Mouse (Mus musculus): ENCODE measurements at regions not wholly inside any gene's neighbourhood (a gene's known extent, or its start where the extent isn't known, plus 50 kb on each side); places are given as distances from the start of the nearest gene placed in this dataset.
A peak's percentile ranks its signal among the peaks of the same experiment; 100 is the strongest.

GRCm38 (mm10) chr10:8667244-8667643 lies 148.6 kb upstream of the Ust start:
- no peak for ATAC-seq (ENCODE audit: borderline replicate concordance, extremely low read depth, low FRiP score, low TSS enrichment)
- H3K9me3 ChIP-seq = no peaks in the 10 kb centered on the region
- no peak overlapping the region for H3K27ac ChIP-seq
- H3K27me3 ChIP-seq = no peaks in the 10 kb centered on the region
- no peak overlapping the region for H3K9ac ChIP-seq
- no peaks in the 10 kb centered on the region for H3K36me3 ChIP-seq
- WGBS = 27% methylated on average over 2 of the region's 2 CpGs
- H3K4me1 ChIP-seq = no peaks in the 10 kb centered on the region
- no peak overlapping the region for H3K4me2 ChIP-seq
- no peak overlapping the region for H3K4me3 ChIP-seq

GRCm38 (mm10) chr10:8658934-8659294 lies 140.3 kb upstream of the Ust start:
- H3K4me3 ChIP-seq = no peak overlapping the region
- peaks cover 10% of the 10 kb centered on the region; the same call in 1 of the 2 replicates for H3K4me1 ChIP-seq
- H3K4me2 ChIP-seq = no peak overlapping the region
- H3K36me3 ChIP-seq = no peaks in the 10 kb centered on the region
- no peaks in the 10 kb centered on the region for H3K27me3 ChIP-seq
- no peak overlapping the region for H3K9ac ChIP-seq
- no peak overlapping the region for H3K27ac ChIP-seq
- no peak for ATAC-seq (ENCODE audit: borderline replicate concordance, extremely low read depth, low FRiP score, low TSS enrichment)
- H3K9me3 ChIP-seq = no peaks in the 10 kb centered on the region
- 43% methylated on average over 3 of the region's 3 CpGs for WGBS

- Histone ChIP-seq H3K4me3 (no peak overlapping the region), H3K9ac (no peak overlapping the region), H3K27ac (peak overlapping the region; percentile 61), H3K36me3 (no peaks in the 10 kb centered on the region), H3K27me3 (no peaks in the 10 kb centered on the region), H3K4me1 (peaks cover 10% of the 10 kb centered on the region; the same call in 1 of the 2 replicates), H3K9me3 (no peaks in the 10 kb centered on the region), H3K4me2 (no peak overlapping the region)
- WGBS = 55% methylated on average over 6 of the region's 6 CpGs
- peak; percentile 70; the same call in 1 of the 2 replicates for ATAC-seq (ENCODE audit: borderline replicate concordance, extremely low read depth, low FRiP score, low TSS enrichment)
Measured at GRCm38 (mm10) chr10:8658024-8658933, 139.7 kb upstream of the Ust start.

- Histone ChIP-seq H3K4me1 (peaks cover 10% of the 10 kb centered on the region; the same call in 1 of the 2 replicates), H3K4me2 (no peak overlapping the region), H3K27ac (peak overlapping the region; percentile 61), H3K27me3 (no peaks in the 10 kb centered on the region), H3K9me3 (no peaks in the 10 kb centered on the region), H3K4me3 (no peak overlapping the region), H3K9ac (no peak overlapping the region), H3K36me3 (no peaks in the 10 kb centered on the region)
- 57% methylated on average over 2 of the region's 2 CpGs for WGBS
- ATAC-seq (ENCODE audit: borderline replicate concordance, extremely low read depth, low FRiP score, low TSS enrichment) = no peak
Measured at GRCm38 (mm10) chr10:8657176-8658023, 138.8 kb upstream of the Ust start.

GRCm38 (mm10) chr10:8653651-8654050 lies 135.0 kb upstream of the Ust start:
- Histone ChIP-seq H3K36me3 (no peaks in the 10 kb centered on the region), H3K9ac (no peak overlapping the region), H3K4me1 (peaks cover 6% of the 10 kb centered on the region; the same call in 1 of the 2 replicates), H3K27ac (no peak overlapping the region), H3K4me2 (no peak overlapping the region), H3K4me3 (no peak overlapping the region), H3K27me3 (no peaks in the 10 kb centered on the region), H3K9me3 (no peaks in the 10 kb centered on the region)
- 72% methylated on average over 3 of the region's 3 CpGs for WGBS
- no peak for ATAC-seq (ENCODE audit: borderline replicate concordance, extremely low read depth, low FRiP score, low TSS enrichment)

GRCm38 (mm10) chr10:8642266-8642665 lies 123.6 kb upstream of the Ust start:
- WGBS = 46% methylated on average over 3 of the region's 3 CpGs
- Histone ChIP-seq H3K4me1 (0 out of 2 replicates have a peak, but pooled peaks cover 5% of the 10 kb centered on the region), H3K9ac (no peak overlapping the region)

GRCm38 (mm10) chr10:8624229-8624911 lies 105.7 kb upstream of the Ust start:
- 86% methylated on average over 14 of the region's 14 CpGs for WGBS
- Histone ChIP-seq H3K27ac (no peak overlapping the region), H3K9ac (no peak overlapping the region), H3K4me3 (no peak overlapping the region), H3K9me3 (no peaks in the 10 kb centered on the region), H3K4me2 (no peak overlapping the region), H3K4me1 (no peaks in the 10 kb centered on the region), H3K27me3 (no peaks in the 10 kb centered on the region), H3K36me3 (no peaks in the 10 kb centered on the region)
- ATAC-seq (ENCODE audit: borderline replicate concordance, extremely low read depth, low FRiP score, low TSS enrichment) = no peak

More at GRCm38 (mm10) chr10:8642266-8642665, 123.6 kb upstream of the Ust start:
- Histone ChIP-seq H3K27me3 (no peaks in the 10 kb centered on the region), H3K27ac (no peak overlapping the region), H3K36me3 (no peaks in the 10 kb centered on the region), H3K4me2 (no peak overlapping the region), H3K4me3 (no peak overlapping the region), H3K9me3 (no peaks in the 10 kb centered on the region)
- no peak for ATAC-seq (ENCODE audit: borderline replicate concordance, extremely low read depth, low FRiP score, low TSS enrichment)

GRCm38 (mm10) chr10:8618676-8619075 lies 100.1 kb upstream of the Ust start:
- WGBS = 76% methylated on average over 1 of the region's 1 CpGs
- ATAC-seq (ENCODE audit: borderline replicate concordance, extremely low read depth, low FRiP score, low TSS enrichment) = no peak
- Histone ChIP-seq H3K27me3 (no peaks in the 10 kb centered on the region), H3K4me3 (no peak overlapping the region), H3K27ac (no peak overlapping the region), H3K9me3 (no peaks in the 10 kb centered on the region), H3K4me1 (no peaks in the 10 kb centered on the region), H3K9ac (no peak overlapping the region), H3K36me3 (no peaks in the 10 kb centered on the region), H3K4me2 (no peak overlapping the region)

GRCm38 (mm10) chr10:8615452-8616025 lies 96.9 kb upstream of the Ust start:
- WGBS = 82% methylated on average over 4 of the region's 4 CpGs
- H3K4me1 ChIP-seq = no peaks in the 10 kb centered on the region
- no peaks in the 10 kb centered on the region for H3K9me3 ChIP-seq
- no peaks in the 10 kb centered on the region for H3K36me3 ChIP-seq
- H3K27ac ChIP-seq = no peak overlapping the region
- no peak overlapping the region for H3K4me2 ChIP-seq
- no peak overlapping the region for H3K9ac ChIP-seq
- no peak for ATAC-seq (ENCODE audit: borderline replicate concordance, extremely low read depth, low FRiP score, low TSS enrichment)
- H3K27me3 ChIP-seq = no peaks in the 10 kb centered on the region
- H3K4me3 ChIP-seq = no peak overlapping the region

GRCm38 (mm10) chr10:8589871-8590533 lies 71.4 kb upstream of the Ust start:
- no peaks in the 10 kb centered on the region for H3K4me1 ChIP-seq
- H3K9me3 ChIP-seq = no peaks in the 10 kb centered on the region
- no peak overlapping the region for H3K9ac ChIP-seq
- no peaks in the 10 kb centered on the region for H3K36me3 ChIP-seq
- no peak overlapping the region for H3K4me3 ChIP-seq
- 80% methylated on average over 5 of the region's 5 CpGs for WGBS
- H3K4me2 ChIP-seq = no peak overlapping the region
- no peaks in the 10 kb centered on the region for H3K27me3 ChIP-seq
- H3K27ac ChIP-seq = no peak overlapping the region
- ATAC-seq (ENCODE audit: borderline replicate concordance, extremely low read depth, low FRiP score, low TSS enrichment) = no peak

- Histone ChIP-seq H3K4me1 (no peaks in the 10 kb centered on the region), H3K4me2 (no peak overlapping the region), H3K27ac (no peak overlapping the region), H3K27me3 (no peaks in the 10 kb centered on the region), H3K4me3 (no peak overlapping the region), H3K9me3 (no peaks in the 10 kb centered on the region), H3K36me3 (no peaks in the 10 kb centered on the region), H3K9ac (no peak overlapping the region)
- 89% methylated on average over 1 of the region's 1 CpGs for WGBS
- no peak for ATAC-seq (ENCODE audit: borderline replicate concordance, extremely low read depth, low FRiP score, low TSS enrichment)
Measured at GRCm38 (mm10) chr10:8589106-8589505, 70.5 kb upstream of the Ust start.
